Mouse (Mus musculus) CH12.LX (cell line): ENCODE results near the gene Cic.

Experiments used
- CHD1 ChIP-seq: IDR thresholded peaks from 2 replicates; pipeline ENCODE4 v1.6.1; 2012; ENCODE audit warnings: low read depth, low read length, improper control_type of control experiment, inconsistent platforms
- CHD2 ChIP-seq: IDR thresholded peaks from 2 replicates; pipeline ENCODE4 v1.6.1; 2011; ENCODE audit warnings: low read length, improper control_type of control experiment
- CTCF ChIP-seq, 2 experiments: IDR thresholded peaks in 1 of 2; conservative IDR thresholded peaks in 1 of 2; 2 replicates each; pipeline ENCODE4 v1.5.1; 2011 to 2012; ENCODE audit warnings: low read depth in 2 of 2, low read length in 2 of 2, improper control_type of control experiment in 1 of 2, inconsistent platforms in 1 of 2, mild to moderate bottlenecking in 1 of 2, moderate library complexity in 1 of 2
- EP300 ChIP-seq: IDR thresholded peaks from 2 replicates; pipeline ENCODE4 v1.6.1; 2011; ENCODE audit warnings: low read length, improper control_type of control experiment
- KAT2A ChIP-seq: IDR thresholded peaks from 2 replicates; pipeline ENCODE4 v1.6.1; 2012; ENCODE audit warnings: low read length, improper control_type of control experiment, inconsistent platforms; ENCODE audit not compliant: insufficient replicate concordance
- MAX ChIP-seq: IDR thresholded peaks from 2 replicates; pipeline ENCODE4 v1.6.1; 2011; ENCODE audit warnings: low read length, improper control_type of control experiment
- PAX5 ChIP-seq: IDR thresholded peaks from 2 replicates; pipeline ENCODE4 v1.6.1; 2012; ENCODE audit warnings: low read length, inconsistent platforms, mixed read lengths
- POLR2A ChIP-seq: IDR thresholded peaks from 2 replicates; pipeline ENCODE4 v1.6.1; 2011; ENCODE audit warnings: low read depth, mild to moderate bottlenecking, improper control_type of control experiment, low read length
- RCOR1 ChIP-seq: conservative IDR thresholded peaks from 2 replicates; pipeline ENCODE4 v1.6.1; 2012; ENCODE audit warnings: low read depth, mild to moderate bottlenecking, inconsistent platforms, low read length, improper control_type of control experiment
- UBTF ChIP-seq: IDR thresholded peaks from 2 replicates; pipeline ENCODE4 v1.6.1; 2012; ENCODE audit warnings: low read depth, mild to moderate bottlenecking, inconsistent platforms, low read length, improper control_type of control experiment, moderate library complexity
- ZC3H11A ChIP-seq: IDR thresholded peaks from 2 replicates; pipeline ENCODE4 v1.6.1; 2012; ENCODE audit warnings: low read depth, mild to moderate bottlenecking, inconsistent platforms, low read length, improper control_type of control experiment
- ZNF384 ChIP-seq: IDR thresholded peaks from 2 replicates; pipeline ENCODE4 v1.6.1; 2012; ENCODE audit warnings: low read depth, low read length, improper control_type of control experiment, inconsistent platforms

DNA sequence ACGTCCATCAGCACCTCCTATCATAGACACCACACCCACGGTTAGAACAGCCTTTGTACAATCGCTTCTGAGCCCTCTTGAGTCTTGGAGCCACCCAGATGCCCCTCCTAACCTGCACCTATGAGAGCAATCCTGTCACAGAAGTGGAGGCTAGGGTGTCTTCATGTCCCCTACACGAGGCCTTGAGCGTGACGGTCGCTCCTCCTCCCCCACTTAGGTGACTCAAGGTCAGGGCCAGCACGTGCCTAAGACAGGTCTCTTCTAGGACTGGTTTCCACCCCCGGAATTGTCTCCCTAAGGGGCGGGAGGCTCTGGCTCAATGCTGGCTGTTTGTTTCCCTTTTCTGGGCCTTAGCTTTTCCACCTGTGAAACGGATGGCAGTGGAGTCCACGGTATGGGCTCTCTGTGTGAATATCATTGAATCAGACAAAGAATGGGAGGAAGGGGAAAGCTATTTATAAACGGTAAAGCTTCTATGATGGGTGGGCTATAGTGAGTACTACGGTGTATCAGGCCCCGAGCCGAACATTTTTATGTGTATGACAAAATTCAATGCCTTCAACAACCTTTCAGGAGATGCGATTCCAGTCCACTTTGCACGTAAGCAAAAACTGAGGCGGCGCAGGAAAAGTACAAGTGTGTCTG is 46.9 kb upstream of the Cic start, which contains the start of gene Dedd2:
- TF ChIP-seq POLR2A, result no peak
- no peak for TF ChIP-seq CHD1
- no peak for TF ChIP-seq CTCF (conservative IDR thresholded peaks at IDR 0.05 in 1 of 2, IDR thresholded peaks at IDR 0.05 in 1 of 2; ENCODE audit: low read depth in 2 of 2, low read length in 2 of 2)
- no peak for TF ChIP-seq ZC3H11A
- no peak for TF ChIP-seq RCOR1
- no peak for TF ChIP-seq UBTF
- TF ChIP-seq CHD2, result no peak
- no peak for TF ChIP-seq EP300
- TF ChIP-seq PAX5, result no peak
- no peak for TF ChIP-seq KAT2A
- TF ChIP-seq ZNF384, result no peak
- 0 out of 2 replicates have a peak, but pooled peaks have one; percentile 54 for TF ChIP-seq MAX
